Mouse (Mus musculus) olfactory bulb, adult 2 months (tissue): ENCODE results near the gene Aspn.

Experiments
- CTCF ChIP-seq: fragments of 200-500 bp; IDR thresholded peaks from 2 replicates; pipeline ENCODE4 v1.5.1; 2012; ENCODE audit warnings: low read depth, mild to moderate bottlenecking, low read length, moderate library complexity; ENCODE audit not compliant: insufficient read depth
- POLR2A ChIP-seq: fragments of 200-500 bp; IDR thresholded peaks from 2 replicates; pipeline ENCODE4 v1.6.1; 2012; ENCODE audit warnings: mild to moderate bottlenecking, low read depth, low read length, moderate library complexity; ENCODE audit not compliant: insufficient read depth

DNA sequence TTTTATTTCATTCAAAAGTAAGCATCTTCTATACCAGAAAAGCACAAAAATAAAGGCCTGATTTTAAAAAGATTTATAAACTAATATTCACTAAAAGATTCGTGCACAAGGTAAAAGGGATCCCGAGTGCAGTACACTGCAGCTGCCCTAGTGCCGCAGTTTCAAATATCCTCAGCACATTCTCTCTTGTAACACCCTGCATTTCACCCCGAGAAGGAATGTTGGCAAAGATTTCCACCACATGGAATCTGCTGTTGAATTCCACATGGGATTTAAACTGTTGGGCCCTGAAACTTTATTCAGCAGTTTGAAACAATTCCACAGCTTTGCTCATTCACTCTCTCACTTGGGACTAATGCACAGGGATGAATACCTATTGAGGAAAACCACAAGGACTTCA lies 63.5 kb downstream of the Aspn start, which contains the start of gene Ogn:
- TF ChIP-seq POLR2A (no peak), CTCF (no peak)
